Mouse (Mus musculus): ENCODE results near the gene Magohb.

The Magohb gene

GRCm38 (mm10) chr6:131262009-131262408 is 31.0 kb downstream of the Magohb start:
- DNase-seq (ENCODE audit: low read depth, low spot score) = no peak

- DNase-seq (ENCODE audit: low read depth, low spot score) = no peak
Measured at GRCm38 (mm10) chr6:131247206-131247605, 45.8 kb downstream of the Magohb start, which contains the start of gene Klra2. Gene Klra2, minus strand, starts transcription at chr6:131247362.

- DNase-seq (ENCODE audit: low read depth, low spot score) = no peak
Measured at GRCm38 (mm10) chr6:131245081-131245480, 48.0 kb downstream of the Magohb start.
